Mouse (Mus musculus) kidney, adult 8-10 months (tissue): Measurements from ENCODE around the gene Rsf1.
A peak's percentile ranks its signal among the peaks of the same experiment; 100 is the strongest.

Experiments used
- DNase-seq, 2 experiments: peaks; one replicate each; pipeline ENCODE4 v3.0.0; 2022

The Rsf1 gene

GRCm38 (mm10) chr7:97579067-97579975 is at the start of gene Rsf1, which contains the start of gene Aamdc:
Gene Rsf1 (plus strand): TSS chr7:97579889.
Gene Aamdc (minus strand): TSS chr7:97579497.
- DNase-seq: peak; percentile 95 to 97

DNA sequence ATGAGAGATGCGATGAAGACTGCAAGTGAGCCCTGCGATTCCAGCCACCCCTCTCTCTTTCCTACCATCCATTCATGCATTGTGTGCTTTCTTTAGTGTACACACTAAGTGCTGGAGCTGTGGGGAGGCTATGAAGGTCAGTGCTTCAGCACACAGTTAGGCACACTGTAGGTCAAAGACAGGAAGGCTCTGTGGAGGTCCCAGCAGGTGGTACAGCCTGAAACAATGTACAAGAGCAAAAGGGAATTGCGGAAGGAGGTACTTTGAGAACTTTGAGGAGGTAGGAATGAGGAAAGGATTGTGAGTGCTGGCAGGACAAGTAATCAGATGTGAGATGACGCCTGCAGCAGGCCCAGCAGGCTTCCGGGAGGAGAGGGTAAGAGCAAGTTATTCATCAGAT is 44.2 kb upstream of the Rsf1 start:
- no peak for DNase-seq

DNA sequence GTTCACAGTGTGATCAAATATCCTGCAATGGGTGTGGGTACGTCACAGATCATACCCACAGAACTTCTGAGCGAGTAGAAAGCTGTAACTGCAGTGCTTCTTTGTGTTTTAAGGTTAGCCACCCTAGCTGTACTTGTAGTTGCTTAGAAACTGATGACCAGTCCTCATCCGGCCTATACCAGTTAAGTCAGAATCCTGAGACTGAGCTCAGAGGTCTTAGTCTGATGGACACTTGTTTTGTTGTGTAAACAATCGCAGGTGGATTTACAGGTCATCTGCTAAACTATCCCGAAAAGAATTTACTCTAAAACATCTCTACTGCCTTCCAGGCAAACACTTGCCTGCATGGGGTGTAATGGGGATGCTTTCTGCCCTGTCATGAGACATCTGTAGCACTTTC is 43.1 kb upstream of the Rsf1 start:
- DNase-seq: no peak

DNA sequence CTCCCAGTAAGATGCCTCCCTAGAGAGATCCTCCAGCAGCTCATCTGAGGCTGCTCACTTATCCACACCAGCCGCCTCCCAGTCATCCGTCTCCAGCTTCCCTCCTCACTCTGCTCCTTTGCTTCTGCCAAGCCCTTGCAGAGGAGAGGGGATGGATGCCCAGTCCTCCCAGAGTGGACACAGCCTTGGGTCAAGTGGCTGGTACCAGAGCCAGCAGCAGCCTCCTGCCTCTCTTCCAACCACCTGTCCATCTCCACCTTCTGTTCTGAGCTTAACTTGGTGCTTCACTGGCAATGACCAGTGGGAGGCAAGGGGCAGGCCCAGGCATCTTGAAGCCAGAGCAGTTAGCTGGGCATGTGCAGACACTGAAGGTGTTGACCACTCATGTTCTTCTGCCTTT is 33.2 kb upstream of the Rsf1 start:
- no peak for DNase-seq

GRCm38 (mm10) chr7:97549301-97549700 is 30.4 kb upstream of the Rsf1 start:
- DNase-seq: no peak

DNA sequence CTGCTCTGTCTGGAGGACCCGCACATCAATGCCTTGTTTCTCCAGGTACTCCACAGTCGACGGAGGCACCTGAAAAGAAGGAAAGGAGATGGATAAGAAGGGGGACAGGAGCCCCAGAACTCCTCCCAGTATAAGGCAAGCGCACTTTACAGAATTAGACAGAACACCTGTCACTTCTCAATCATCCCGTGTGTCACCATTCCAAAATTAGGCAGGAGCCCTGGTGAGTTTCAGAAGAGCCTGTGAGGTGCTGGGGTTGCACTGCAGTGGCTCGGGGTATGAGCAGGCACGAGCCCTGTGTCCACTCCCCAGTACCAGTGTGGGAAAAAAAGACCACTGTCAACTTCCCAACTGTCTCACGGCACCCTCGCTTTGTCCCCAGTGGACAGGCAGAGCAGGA is 29.0 kb upstream of the Rsf1 start:
- no peak for DNase-seq

DNA sequence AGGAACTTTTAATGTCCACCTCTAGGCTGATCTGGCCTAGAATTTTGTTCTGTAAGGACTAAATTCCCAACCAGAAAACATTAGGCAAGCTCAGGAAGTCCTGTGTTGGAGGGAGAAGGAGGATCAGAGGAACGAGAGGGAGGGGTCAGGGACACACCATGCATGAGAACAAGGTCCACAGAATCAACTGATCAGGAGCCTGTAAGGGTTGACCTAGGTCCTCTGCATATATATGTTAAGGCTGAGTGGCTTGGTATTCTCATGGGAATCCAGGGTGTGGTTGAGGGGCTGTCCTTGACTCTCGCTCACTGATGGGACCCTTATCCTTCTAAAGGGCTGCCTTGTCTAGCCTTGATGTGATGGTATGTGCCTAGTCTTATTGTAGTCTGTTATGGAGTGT is 16.1 kb upstream of the Rsf1 start:
- no peak for DNase-seq

- no peak for DNase-seq
Observed at GRCm38 (mm10) chr7:97569372-97569771, 10.3 kb upstream of the Rsf1 start.

- peak in 1 of 2 experiments; percentile 17 for DNase-seq
Observed at GRCm38 (mm10) chr7:97570389-97570788, 9.3 kb upstream of the Rsf1 start.

DNA sequence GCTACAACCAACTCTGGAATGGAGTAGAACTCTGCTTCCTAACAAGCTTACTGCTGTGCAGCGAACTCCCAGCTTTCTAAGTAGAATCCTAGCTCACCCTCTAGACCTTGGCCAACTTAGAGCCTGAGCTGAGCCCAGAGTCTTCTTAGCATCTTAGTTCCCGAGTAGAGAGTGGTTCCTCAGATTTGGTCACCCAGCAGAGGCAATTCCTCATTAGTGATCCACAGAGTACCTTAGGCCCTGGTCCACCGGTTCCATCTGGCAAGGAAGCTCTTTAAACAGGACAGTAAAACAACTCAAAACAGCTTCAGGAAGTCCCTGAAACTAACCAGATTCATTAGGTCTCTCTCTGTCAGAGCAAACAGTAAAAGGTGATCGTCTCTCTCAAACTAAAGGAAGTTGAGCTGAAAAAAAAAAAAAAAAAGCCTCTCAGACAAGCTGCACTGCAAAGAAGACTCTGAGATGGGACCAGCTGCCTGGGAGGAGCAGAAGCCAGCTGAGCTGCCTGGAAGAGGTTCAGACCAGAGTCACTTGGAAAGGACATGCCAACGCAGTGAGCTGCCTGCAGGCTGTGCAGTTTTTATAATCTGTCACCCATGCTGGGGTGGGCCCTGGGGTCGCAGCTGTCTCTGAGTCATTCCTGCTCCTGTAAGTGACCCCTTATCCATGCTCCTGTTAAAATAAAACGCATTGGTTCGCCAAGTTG is 1.2 kb upstream of the Rsf1 start:
- DNase-seq: peak; percentile 34 to 41

- peak; percentile 33 to 40 for DNase-seq
Observed at GRCm38 (mm10) chr7:97579976-97580842, 520 bp downstream of the Rsf1 start.

DNA sequence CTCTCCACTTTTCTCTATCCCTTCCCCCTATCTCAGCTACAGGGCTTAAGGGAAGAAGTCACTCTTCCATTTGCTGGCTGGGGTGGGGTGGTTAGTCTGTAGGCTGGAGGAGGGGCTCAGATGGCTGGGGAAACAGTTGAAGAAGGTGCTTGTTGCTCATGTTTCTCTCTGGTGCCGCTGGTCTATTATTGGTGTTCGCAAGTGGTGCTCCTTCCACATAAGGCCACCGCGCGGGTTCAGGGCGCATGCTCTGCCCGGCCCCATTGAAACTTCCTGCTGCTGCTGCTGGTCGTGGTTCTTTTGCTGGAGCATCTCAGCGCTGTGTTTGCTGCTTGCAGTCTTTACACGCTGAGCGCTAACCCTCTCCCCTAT is 1.1 kb downstream of the Rsf1 start:
- DNase-seq: peak; percentile 81 to 88

GRCm38 (mm10) chr7:97588506-97588905 is 8.8 kb downstream of the Rsf1 start:
- DNase-seq: no peak

GRCm38 (mm10) chr7:97590488-97590887 is 10.8 kb downstream of the Rsf1 start:
- no peak for DNase-seq

DNA sequence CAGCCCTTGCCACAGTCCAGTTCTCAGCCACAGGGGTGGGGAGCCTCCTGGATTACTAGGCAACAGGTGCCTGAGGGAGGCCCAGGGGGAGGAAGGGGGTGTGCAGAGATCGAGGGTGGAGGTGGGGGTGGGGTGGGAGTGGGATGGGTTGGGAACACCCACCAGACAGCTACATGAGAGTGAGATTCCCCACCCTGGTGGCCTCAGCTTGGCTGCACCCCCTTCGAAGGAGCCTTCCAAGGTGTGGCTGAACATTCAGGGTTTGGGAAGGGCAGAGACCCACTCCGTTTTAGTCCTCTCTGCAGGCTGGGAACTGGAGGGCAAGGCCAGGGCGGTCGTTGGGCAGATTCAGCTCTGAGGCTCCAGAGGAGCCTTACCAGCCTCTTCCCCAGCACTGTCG is 11.6 kb downstream of the Rsf1 start:
- no peak for DNase-seq

DNA sequence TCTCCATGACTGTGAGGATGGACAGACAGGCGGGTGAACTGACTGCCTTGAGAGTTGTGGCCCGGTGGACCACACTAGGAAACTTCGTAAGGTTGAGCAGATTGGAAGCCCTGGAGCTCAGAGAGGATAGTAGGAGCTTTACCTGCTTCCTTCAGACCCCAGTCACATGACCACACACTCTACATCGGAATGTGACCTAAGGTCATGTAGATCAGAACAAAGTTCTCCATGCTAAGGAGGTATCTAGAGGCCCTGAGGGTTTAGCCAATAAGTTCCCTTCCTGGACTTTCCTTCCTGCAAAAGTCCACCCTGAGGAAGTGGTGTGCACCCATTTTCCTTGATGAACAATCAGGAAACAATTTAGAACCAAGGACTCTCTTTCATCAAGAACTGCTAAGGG is 12.7 kb downstream of the Rsf1 start:
- no peak for DNase-seq

DNA sequence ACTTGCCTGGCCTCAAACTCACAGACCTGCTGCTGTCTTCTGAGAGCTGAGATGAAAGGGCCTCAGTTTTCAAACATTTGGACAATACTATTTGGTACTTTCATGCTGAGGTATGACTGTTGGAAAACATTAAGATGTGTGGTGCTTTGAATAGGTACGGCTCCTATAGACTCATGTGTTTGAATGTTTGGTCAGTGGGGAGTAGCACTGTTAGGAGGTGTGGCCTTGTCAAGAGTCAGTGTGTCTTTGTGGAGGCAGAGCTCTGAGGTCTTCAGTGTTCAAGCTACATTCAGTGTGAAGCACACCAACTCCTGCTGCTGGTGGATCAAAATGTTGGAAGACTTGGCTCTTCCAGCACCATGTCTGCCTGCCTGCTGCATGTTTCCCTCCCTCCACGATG is 13.8 kb downstream of the Rsf1 start:
- DNase-seq: no peak

DNA sequence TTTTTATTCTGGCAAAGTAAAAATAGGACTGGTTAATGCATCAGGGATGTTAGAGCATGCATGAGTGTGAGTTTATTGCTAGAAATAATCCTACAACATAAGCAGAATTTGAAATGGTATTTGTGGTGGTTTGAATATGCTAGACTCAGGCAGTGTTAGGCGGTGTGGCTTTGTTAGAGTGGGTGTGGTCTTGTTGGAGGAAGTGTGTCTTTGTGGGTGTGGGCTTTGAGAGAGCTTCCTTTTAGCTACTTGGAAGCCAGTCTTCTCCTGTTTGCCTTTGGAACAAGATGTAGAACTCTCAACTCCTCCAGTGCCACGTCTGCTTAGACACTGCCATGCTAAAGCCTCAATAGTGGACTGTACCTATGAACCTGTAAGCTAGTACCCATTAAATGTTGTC is 18.9 kb downstream of the Rsf1 start:
- DNase-seq: no peak

- peak; percentile 42 to 48 for DNase-seq
Observed at GRCm38 (mm10) chr7:97621346-97621745, 41.7 kb downstream of the Rsf1 start.

DNA sequence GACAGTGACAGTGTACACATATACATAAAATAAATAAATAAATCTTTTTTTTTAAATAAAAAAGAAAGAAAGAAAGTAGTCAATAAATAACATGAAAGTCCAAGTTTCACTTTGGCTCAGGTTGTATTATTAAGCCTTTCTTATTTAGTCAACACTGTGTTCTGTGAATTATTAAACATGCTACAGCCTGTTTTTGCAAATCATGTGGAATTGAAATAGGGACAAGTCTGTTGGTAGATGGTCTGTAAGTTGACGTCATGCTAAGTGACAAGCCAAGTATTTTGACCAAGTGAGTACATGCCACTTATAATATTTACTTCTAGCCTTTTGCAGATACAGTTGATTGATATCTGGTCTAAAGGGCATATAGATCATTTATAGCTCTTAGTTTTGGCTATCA is 43.0 kb downstream of the Rsf1 start:
- DNase-seq: peak in 1 of 2 experiments; percentile 64

DNA sequence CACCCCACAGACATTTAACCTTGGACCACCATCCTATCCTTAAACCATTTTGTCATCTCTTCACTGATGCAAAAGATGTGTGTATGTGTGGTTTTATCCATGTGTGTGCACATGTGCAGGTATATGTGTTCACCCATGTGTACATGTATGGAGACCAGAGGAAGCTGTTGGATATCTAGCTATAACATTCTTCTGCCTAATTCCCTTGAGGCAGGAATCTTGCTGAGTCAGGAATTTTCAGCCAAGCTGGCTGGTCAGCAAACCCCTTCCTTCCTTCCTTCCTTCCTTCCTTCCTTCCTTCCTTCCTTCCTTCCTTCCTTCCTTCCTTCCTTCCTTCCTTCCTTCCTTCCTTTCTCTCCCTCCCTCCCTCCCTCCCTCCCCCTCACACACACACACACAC is 43.7 kb downstream of the Rsf1 start:
- DNase-seq: no peak

DNA sequence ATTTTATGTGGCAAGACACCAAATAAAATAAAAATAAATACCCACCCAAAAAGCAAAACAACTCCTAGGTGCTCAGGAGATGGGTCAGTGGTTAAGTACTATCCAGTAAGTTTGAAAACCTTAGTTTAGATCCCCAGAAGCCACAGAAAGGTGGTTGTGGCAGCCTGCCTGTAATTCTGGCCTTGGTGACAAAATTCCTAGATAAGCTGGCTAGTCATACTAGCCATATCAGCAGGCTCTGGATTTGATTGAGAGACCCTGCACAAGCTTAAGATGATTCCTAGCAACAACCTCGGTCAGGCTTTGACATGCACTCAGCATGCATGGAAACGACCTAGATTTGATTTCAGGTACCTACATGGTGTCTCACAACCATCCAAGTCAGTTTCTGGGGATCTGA is 49.7 kb downstream of the Rsf1 start:
- no peak for DNase-seq

DNA sequence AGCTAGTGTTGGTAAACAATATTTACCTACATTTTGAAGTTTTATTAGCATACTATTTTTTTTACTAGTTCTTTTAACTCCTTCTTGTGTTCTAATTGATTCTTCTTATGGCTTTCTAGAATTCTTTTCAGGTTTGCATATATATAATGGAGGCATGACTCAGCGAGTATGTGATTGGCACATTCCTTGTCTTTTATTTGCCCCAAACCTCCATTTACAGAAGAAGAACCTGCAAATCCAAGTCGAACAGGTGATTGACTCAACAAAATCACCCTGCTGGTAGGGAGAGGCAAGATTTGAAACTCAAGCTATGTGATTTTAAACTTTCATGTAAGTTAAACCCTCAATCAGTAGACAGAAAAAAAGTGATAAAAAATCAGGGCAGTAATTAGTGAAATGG is 51.6 kb downstream of the Rsf1 start:
- DNase-seq: no peak
